Mouse (Mus musculus) retina, postnatal 7 days (tissue): ENCODE measurements around the gene Galnt16.

Experiments
- DNase-seq: peaks from one replicate; pipeline ENCODE4 v3.0.0-alpha.2; 2012; ENCODE audit warnings: low read depth, low spot score

Galnt16 gene

DNA sequence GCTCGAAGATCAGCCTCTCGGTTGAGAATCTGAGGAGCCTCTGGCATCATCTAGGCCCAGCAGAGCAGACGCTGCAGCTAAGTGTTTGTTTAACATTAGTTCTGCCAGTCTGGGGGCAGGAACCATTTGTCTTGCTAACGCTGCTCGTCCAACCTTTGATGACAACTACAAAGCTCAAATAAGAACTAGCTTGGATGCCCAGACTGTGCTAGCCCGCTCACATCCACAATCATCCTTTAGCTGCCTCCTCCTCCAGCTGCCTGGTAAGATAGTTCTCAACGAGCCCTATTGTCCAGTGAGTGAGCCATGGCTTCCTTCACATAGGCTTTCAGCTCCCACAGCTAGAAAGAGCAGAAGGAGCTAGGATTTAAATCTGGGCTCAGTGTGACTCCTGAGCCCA lies 80.2 kb downstream of the Galnt16 start:
- no peak for DNase-seq

GRCm38 (mm10) chr12:80598756-80599155 lies 80.7 kb downstream of the Galnt16 start:
- no peak for DNase-seq

DNA sequence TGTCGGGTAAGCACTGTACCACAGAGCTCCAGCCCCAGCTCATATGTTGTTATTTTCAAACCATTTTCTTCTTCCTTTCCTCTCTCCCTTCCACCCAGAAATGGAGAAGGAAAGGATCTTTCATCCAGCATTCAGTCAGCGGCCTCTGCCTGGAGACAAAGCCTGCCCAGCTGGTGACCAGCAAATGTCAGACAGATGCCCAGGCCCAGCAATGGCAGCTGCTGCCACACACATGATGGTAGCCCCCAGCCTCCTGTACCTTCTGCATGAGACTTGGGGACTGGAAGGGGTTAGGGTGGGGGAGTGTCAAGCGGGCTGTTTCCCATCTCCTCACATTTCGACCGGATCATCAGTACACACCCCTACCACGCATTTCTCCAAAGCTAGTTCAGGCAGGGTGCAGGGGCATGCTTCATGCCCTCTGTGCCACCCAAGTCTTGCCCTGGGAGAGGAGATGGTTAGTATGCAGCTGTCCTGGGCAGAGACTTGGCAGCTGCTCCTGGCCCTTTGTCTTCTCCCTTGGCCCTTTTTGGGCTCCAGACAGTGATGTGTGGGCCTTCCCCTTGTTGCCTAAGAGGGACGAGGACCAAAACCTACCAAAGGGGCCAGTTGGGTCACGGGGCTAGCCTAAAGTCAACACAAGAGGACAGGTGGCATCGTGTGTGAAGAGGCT lies 83.7 kb downstream of the Galnt16 start:
- DNase-seq = no peak

DNA sequence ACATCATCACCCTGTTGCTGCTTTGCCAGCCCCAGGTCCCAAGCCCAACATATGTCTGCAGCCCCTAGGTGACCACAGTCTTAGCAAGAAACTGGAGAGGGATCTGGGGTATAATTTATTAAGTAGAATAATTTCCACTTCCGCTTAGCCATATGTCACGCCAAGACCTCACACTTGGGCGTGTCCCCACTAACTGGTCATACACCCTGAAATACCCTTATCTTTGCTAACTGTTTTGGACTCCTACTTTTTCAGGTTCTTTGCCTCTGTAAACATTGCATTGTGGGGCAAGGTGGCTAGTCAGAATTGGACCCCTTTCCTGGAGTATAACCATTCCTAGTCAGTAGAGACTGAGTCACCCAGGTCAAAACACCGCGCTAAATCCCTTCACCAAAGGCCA lies 84.4 kb downstream of the Galnt16 start:
- DNase-seq = no peak

GRCm38 (mm10) chr12:80603566-80603965 lies 85.5 kb downstream of the Galnt16 start:
- DNase-seq = no peak

GRCm38 (mm10) chr12:80604218-80604617 lies 86.1 kb downstream of the Galnt16 start:
- no peak for DNase-seq

- DNase-seq = no peak
Observed at GRCm38 (mm10) chr12:80608576-80608975, 90.5 kb downstream of the Galnt16 start.

- DNase-seq = no peak
Observed at GRCm38 (mm10) chr12:80609928-80610327, 91.9 kb downstream of the Galnt16 start.

DNA sequence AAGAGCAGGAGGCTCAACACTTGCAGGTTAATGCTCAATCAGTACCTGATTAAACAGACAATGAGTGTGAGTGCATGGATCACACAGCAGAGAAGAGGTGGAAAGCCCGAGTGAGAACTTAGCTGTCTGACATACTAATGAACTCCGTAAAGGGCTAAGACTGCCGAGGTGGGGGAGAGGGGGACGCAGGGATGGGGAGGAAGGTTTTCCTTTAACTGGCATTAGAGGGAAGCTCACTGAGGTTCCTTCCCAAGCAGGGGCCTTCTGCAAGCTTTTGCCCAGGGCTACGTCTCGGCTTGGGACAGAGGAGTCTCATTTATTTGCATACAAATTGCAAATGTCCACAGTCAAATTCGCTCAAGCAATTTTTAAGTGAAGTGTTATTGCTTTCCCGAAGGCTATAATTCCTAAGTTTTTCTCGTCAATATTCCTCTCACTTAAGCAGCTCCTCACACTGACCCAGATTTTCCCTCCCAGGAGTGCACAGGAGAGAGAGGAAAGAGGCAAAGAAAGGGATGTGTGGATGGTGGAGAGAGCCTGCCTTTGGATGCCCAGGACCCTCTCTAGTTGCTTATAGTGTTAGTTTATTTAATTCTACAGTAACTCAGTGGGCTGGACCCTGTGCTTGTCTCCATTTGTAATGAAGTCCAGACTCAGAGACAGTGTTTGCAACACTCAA lies 94.2 kb downstream of the Galnt16 start:
- DNase-seq = no peak

DNA sequence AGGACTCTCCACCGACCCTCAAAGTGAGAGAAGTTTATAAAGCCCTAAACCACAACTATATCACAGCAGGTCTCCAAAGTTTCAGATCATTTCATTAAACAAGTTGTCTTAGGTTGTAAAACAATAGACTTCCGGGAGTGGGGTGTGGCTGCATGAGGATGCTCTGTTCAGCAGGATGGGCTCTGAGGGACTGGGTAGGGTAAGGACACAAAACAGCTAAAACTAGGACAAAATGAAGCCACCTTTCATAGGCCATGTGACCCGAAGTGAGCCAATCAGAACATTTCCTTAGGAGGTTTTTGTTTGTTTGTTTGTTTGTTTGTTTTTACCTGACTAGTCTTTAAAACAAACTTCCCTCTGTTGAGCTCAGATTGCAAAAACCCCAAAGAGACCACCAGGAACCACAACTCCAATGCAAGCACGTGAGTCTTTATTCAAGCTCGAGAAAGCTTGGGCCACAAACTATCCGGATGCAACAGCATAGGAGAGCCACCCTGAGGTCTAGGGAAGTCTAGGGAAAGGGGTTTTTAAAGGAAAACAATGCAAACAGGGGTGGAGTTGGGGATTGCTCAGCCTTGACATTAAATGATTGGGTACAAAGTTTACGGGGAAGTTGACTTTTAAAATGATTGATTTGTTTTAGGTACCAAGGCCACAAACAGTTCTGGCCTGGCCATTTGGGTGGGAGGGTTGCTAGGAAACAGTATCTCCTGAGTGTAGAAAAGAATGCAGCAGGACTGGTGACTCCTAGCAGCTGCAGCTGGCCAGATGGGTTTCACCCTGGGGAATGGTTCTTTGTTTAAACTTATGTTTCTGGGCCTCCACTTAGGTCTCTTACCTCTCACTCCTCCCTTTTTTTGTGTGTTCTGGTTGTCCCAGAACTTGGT lies 97.5 kb downstream of the Galnt16 start:
- no peak for DNase-seq

DNA sequence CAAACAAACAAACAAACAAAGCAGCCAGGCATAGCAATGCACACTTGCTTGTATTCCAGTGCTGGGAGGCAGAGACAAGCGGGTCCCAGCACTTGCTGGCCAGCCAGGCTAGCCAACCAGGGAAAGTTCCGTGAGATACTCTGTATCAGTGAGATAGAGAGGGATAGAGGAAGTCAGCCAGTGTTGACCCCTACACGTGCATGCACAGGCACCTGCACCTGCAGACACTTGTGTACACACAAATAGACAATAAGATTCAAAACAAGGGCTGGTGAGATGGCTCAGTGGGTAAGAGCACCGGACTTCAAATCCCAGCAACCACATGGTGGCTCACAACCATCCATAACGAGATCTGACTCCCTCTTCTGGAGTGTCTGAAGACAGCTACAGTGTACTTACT lies 102.4 kb downstream of the Galnt16 start:
- DNase-seq = no peak

- no peak for DNase-seq
Observed at GRCm38 (mm10) chr12:80631790-80632189, 113.7 kb downstream of the Galnt16 start.

- DNase-seq = no peak
Observed at GRCm38 (mm10) chr12:80642725-80643692, 124.9 kb downstream of the Galnt16 start.

DNA sequence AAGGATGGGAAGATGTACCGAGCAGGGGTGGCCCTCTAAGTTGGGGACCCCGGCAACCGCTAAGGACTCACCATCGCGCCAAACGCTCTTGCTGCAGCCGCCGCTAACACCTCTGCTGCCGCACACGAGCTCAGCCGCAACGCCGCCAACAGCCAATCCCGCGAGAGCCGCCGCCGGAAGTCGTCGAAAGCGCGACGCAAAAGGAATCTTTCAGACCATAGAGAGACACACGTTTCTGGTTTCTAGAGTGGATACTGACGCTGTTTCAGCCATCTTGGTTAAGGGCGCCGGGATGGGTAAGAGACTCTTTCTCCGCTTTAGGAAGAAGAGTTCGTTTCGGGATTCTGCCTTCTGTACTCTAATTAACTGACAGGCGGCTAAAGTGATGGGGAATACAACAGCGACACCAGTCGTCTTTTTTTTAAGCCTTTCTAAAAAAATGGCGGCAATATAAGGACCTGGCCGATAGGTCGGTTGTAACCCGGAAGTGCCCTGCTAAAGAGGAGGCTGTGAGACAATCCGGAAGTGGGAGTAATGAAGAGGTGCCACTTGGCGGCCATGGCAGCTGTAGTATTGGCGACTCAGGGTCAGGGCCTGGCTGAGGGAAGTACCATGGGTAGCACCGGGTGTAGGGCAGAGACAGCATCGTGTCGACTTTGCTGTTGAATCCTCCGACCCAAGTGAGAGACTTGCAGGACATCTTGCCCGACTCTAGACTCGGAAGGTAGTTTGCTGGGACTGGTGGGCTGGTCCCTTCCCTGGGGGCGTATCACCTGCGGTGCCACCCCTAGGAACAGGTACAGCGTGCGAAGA lies 125.8 kb downstream of the Galnt16 start, which contains the start of the genes Slc39a9 and Erh:
Gene Slc39a9 (plus strand): TSS at position 191 of the 813 bp plus-strand sequence.
Gene Erh (minus strand): TSS at position 649 of the 813 bp plus-strand sequence.
- DNase-seq = peak; percentile 93

DNA sequence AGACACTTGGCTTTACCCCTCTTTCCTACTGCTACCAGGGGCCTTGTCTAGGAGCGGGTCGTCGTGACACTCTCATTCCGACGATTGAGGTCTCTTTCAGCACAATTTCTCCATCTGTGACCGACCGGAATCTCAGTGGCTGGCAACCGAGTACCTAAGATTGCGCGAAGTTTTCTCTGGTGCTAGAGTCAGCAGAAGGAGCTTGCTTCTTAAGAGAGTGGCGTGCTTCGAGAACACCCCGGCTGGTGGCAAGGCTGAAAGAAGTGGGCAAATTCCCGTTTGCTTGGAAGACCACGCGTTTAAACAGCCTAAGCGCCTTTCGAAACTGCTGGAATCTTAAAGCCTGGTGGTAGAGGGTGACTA lies 126.4 kb downstream of the Galnt16 start:
- DNase-seq = no peak

DNA sequence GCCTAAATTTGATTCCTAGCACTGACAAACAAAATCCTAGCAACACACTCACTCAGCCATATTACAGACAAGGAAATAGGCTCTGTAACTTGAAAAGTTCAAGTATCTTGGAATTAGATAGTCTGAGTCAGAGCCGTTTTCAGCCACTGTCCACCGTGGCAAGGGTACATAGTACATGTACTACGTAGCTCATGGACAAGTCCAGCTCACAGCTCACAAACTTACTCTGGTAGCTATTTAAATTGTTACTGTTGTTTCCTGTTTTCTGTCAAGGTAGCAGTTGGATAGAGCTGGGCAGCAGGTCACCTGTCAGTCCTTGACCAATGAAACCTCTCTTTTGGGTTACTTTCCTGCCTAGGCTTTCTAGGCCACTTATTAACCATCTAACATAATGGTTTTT lies 128.3 kb downstream of the Galnt16 start:
- no peak for DNase-seq

GRCm38 (mm10) chr12:80653951-80654658 lies 136.0 kb downstream of the Galnt16 start:
- no peak for DNase-seq

GRCm38 (mm10) chr12:80654659-80655025 lies 136.6 kb downstream of the Galnt16 start:
- DNase-seq = no peak

GRCm38 (mm10) chr12:80658661-80659060 lies 140.6 kb downstream of the Galnt16 start:
- no peak for DNase-seq

GRCm38 (mm10) chr12:80662322-80662721 lies 144.2 kb downstream of the Galnt16 start:
- no peak for DNase-seq
